17 mouse cellular contexts compared by ENCODE assay signal in genomic region chr17:66561380-66561779, GRCm38 (mm10). TPM values are rescaled to one million over a fixed set of nuclear protein-coding genes. Genes with fewer than 3 reads are reported as not detected.
"Had no signal": no experiment of that assay in that cellular context is flagged by ENCODE, and none has a peak within 500 bp of the region (broad histone marks: within the 10 kb centered on the region; RNA-seq: fewer than 3 reads in every experiment).

No protein-coding gene starts in this region.

- H3K4me1 ChIP-seq: liver, embryonic 13.5 days; megakaryocyte, embryonic 14.5 days; midbrain, embryonic 15.5 days; neural tube, embryonic 12.5 days had no signal

- H3K4me3 ChIP-seq: layer of hippocampus, adult 2 months; limb, embryonic 12.5 days; liver, embryonic 13.5 days; megakaryocyte, embryonic 14.5 days; midbrain, embryonic 15.5 days; neural tube, embryonic 12.5 days had no signal

- H3K27ac ChIP-seq: layer of hippocampus, adult 2 months; limb, embryonic 12.5 days; liver, embryonic 13.5 days; midbrain, embryonic 15.5 days; neural tube, embryonic 12.5 days; stomach, postnatal 0 days had no signal

- DNase-seq: kidney, adult 11 months; kidney, adult 9 months; kidney, postnatal 14 days; liver; liver, embryonic 13.5 days; liver, postnatal 0 days; thymus, postnatal 4 days had no signal

- H3K9me3 ChIP-seq: liver, embryonic 13.5 days; midbrain, embryonic 15.5 days; neural tube, embryonic 12.5 days had no signal

- H3K36me3 ChIP-seq: limb, embryonic 12.5 days; liver, embryonic 13.5 days; midbrain, embryonic 15.5 days; neural tube, embryonic 12.5 days had no signal

- H3K4me2 ChIP-seq: limb, embryonic 12.5 days; liver, embryonic 13.5 days; midbrain, embryonic 11.5 days; midbrain, embryonic 15.5 days; neural tube, embryonic 12.5 days had no signal

- ATAC-seq: liver, postnatal 0 days; midbrain, embryonic 15.5 days had no signal

- H3K9ac ChIP-seq: limb, embryonic 12.5 days; liver, embryonic 13.5 days; liver, postnatal 0 days; midbrain, embryonic 15.5 days; neural tube, embryonic 12.5 days had no signal

- H3K27me3 ChIP-seq: limb, embryonic 12.5 days; liver, embryonic 13.5 days; megakaryocyte, embryonic 14.5 days; midbrain, embryonic 15.5 days; neural tube, embryonic 12.5 days had no signal

RNA-seq across cellular contexts. Expression of gene Themis3, which starts 33.0 kb away (rescaled TPM):
- total RNA-seq: layer of hippocampus, adult 2 months; layer of hippocampus, postnatal 10 days; monocyte, adult 5-6 weeks; neutrophil, adult 5-6 weeks had no signal
- polyA plus RNA-seq: limb, embryonic 12.5 days; liver, embryonic 13.5 days; midbrain, embryonic 11.5 days; midbrain, embryonic 15.5 days; neural tube, embryonic 12.5 days had no signal
